Mouse (Mus musculus) embryonic facial prominence, embryonic 13.5 days (tissue): ENCODE results near the gene Nap1l4. TPM values are rescaled to one million over a fixed set of nuclear protein-coding genes. Genes with fewer than 3 reads are reported as not detected.

ENCODE experiments used
- ATAC-seq: fragments of 200-750 bp; cut with Nextera tagmentation; 2 replicates; pipeline ENCODE4 v1.8.0; 2017; ENCODE audit warnings: low read depth; ENCODE audit not compliant: insufficient number of reproducible peaks, insufficient read depth, low FRiP score, low TSS enrichment
- H3K27ac ChIP-seq: fragments of 300-500 bp; sonication (generic); 2 replicates; pipeline ENCODE4 v1.5.1; 2015; ENCODE audit warnings: moderate library complexity, mild to moderate bottlenecking, inconsistent platforms
- H3K27me3 ChIP-seq: fragments of 300-500 bp; sonication (generic); 2 replicates; pipeline ENCODE4 v1.6.1; 2015; ENCODE audit warnings: mild to moderate bottlenecking, inconsistent platforms
- H3K36me3 ChIP-seq: fragments of 300-500 bp; sonication (generic); 2 replicates; pipeline ENCODE4 v1.6.1; 2015; ENCODE audit warnings: mild to moderate bottlenecking, inconsistent platforms
- H3K4me1 ChIP-seq: fragments of 300-500 bp; sonication (generic); 2 replicates; pipeline ENCODE4 v1.6.1; 2015; ENCODE audit warnings: inconsistent platforms
- H3K4me2 ChIP-seq: fragments of 300-500 bp; sonication (generic); 2 replicates; pipeline ENCODE4 v1.6.1; 2015; ENCODE audit warnings: moderate library complexity, mild to moderate bottlenecking, inconsistent platforms
- H3K4me3 ChIP-seq: fragments of 300-500 bp; sonication (generic); 2 replicates; pipeline ENCODE4 v1.5.1; 2015; ENCODE audit warnings: mild to moderate bottlenecking, inconsistent platforms
- H3K9ac ChIP-seq: fragments of 300-500 bp; sonication (generic); 2 replicates; pipeline ENCODE4 v1.6.1; 2015; ENCODE audit warnings: mild to moderate bottlenecking, inconsistent platforms
- H3K9me3 ChIP-seq: fragments of 300-500 bp; sonication (generic); 2 replicates; pipeline ENCODE4 v1.6.1; 2016; ENCODE audit warnings: inconsistent platforms
- WGBS: fragments of 180-500 bp; shearing (Covaris S2); methylation state at CpG from one replicate; pipeline ENCODE4 v1.1.7; 2015; ENCODE audit warnings: mixed read lengths; 5-methylcytosine and 5-hydroxymethylcytosine counted together
- polyA plus RNA-seq: library from polyadenylated mRNA; unstranded; fragments of >200 nt; fragmentation: Nextera tagmentation; extraction: Ambion mirVana; gene quantifications from 2 replicates; pipeline ENCODE4 v1.2.1, GENCODE M21; 2015

The Nap1l4 gene
- polyA plus RNA-seq, 1 experiment from 2014 or later, result 282 TPM

GRCm38 (mm10) chr7:143501643-143502417 lies 47.1 kb downstream of the Nap1l4 start:
- H3K4me3 ChIP-seq, result peak overlapping the region; percentile 49
- no peaks in the 10 kb centered on the region for H3K9me3 ChIP-seq
- no peak overlapping the region for H3K27ac ChIP-seq
- no peak for ATAC-seq
- H3K4me2 ChIP-seq, result peak overlapping the region; percentile 82
- peak overlapping the region; percentile 66 for H3K9ac ChIP-seq
- peaks cover 16% of the 10 kb centered on the region; the same call in 1 of the 2 replicates for H3K4me1 ChIP-seq
- 5% methylated on average over 55 of the region's 55 CpGs for WGBS
- peaks cover 71% of the 10 kb centered on the region for H3K27me3 ChIP-seq
- H3K36me3 ChIP-seq, result no peaks in the 10 kb centered on the region

DNA sequence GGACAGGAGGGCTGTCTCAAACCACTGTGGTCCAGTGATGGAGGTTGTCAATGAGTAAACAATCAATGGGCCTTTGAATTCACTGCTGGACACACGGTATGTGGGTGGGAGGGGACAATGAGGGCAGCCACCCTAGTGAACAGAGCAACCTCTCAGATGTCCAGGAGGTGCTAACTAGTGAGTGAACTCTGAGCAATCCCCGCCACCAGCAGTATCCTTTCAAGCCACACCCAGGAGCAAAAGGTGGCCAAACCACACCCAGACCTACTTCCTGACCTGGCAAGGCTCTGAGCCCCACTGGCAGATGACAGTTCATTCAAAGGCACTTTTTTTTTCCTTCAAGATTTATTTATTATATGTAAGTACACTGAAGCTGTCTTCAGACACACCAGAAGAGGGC lies 48.0 kb downstream of the Nap1l4 start:
- Histone ChIP-seq H3K36me3 (no peaks in the 10 kb centered on the region), H3K4me2 (no peak overlapping the region), H3K27me3 (peaks cover 67% of the 10 kb centered on the region), H3K27ac (no peak overlapping the region), H3K9me3 (no peaks in the 10 kb centered on the region), H3K4me1 (peaks cover 16% of the 10 kb centered on the region; the same call in 1 of the 2 replicates), H3K4me3 (no peak overlapping the region), H3K9ac (no peak overlapping the region)
- WGBS, result 46% methylated on average over 2 of the region's 2 CpGs
- ATAC-seq, result no peak

GRCm38 (mm10) chr7:143498584-143498983 lies 50.3 kb downstream of the Nap1l4 start:
- Histone ChIP-seq H3K36me3 (no peaks in the 10 kb centered on the region), H3K27ac (no peak overlapping the region), H3K9me3 (no peaks in the 10 kb centered on the region), H3K4me1 (peaks cover 16% of the 10 kb centered on the region; the same call in 1 of the 2 replicates), H3K27me3 (peaks cover 50% of the 10 kb centered on the region), H3K4me2 (no peak overlapping the region), H3K4me3 (no peak overlapping the region), H3K9ac (no peak overlapping the region)
- 87% methylated on average over 4 of the region's 4 CpGs for WGBS
- ATAC-seq, result no peak

DNA sequence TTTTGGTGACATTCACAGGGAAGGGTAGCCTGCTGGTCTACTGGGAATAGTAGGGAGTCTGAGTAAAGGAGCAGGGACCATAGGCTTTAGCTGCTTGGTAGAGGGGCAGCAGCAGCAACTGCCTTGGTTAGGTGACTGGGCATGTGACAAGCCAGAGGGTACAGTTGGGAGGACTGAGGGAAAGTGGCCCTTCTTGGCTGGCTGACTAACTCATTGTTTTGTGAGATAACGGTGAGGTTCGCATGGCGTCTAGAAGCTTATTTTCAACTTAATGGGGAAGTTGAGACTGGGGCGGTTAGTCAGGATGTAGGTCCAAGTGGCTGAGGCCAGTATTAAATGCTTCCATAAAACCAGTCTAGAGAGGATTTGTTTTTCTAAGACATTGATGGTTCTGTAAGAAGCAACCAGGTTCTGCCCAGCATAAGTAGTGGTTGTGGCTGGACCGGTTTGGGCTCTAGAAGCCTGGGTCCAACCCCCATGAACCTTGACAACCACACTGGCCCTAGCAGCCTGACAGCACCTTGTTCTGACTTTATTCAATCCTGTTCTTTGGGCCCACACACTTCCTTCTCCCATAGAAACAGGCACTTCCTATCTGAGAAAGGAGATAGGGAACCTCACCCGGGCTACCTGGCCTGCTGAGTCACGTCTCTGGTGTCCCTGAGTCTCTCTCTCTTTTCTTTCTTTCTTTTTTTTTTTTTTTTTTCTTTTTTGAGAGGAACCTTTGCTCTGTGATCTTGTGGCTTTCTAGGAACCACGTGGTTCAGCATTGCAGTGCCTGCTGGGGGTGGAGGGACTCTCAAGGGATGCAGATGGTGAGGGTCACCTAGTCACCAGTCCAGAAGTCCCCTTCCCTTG lies 53.6 kb downstream of the Nap1l4 start:
- Histone ChIP-seq H3K4me1 (0 out of 2 replicates have a peak, but pooled peaks cover 4% of the 10 kb centered on the region), H3K36me3 (no peaks in the 10 kb centered on the region), H3K4me2 (no peak overlapping the region), H3K9ac (no peak overlapping the region), H3K4me3 (no peak overlapping the region), H3K9me3 (no peaks in the 10 kb centered on the region), H3K27ac (no peak overlapping the region), H3K27me3 (peaks cover 20% of the 10 kb centered on the region)
- no peak for ATAC-seq
- WGBS, result 79% methylated on average over 8 of the region's 8 CpGs

DNA sequence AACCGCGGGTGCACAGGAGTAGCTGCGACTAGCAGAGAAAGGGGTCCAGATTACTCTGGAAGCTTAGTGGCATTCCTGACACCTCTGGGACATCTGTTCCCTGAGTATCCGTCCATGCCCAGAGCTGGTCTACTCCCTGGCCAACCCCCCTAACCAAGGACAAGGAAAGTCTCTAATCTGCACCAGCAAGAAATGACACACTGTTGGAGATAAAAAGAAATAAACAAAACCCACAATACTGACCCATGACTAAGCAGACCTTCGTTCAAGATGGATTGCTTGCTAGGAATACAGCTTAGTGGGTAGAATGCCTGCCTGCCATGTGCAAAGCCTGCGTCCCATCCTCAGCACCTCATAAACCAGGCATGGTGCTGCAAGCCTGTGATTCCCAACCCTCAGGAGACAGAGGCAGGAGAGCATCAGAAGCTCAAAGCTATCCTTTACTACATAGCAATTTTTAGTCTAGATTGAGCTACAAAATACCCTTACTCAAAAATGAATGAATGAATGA lies 55.2 kb downstream of the Nap1l4 start:
- 0 out of 2 replicates have a peak, but pooled peaks cover 5% of the 10 kb centered on the region for H3K4me1 ChIP-seq
- peaks cover 13% of the 10 kb centered on the region; the same call in 1 of the 2 replicates for H3K27me3 ChIP-seq
- no peak overlapping the region for H3K4me2 ChIP-seq
- WGBS, result 89% methylated on average over 6 of the region's 6 CpGs
- no peak overlapping the region for H3K9ac ChIP-seq
- H3K9me3 ChIP-seq, result no peaks in the 10 kb centered on the region
- no peak for ATAC-seq
- H3K4me3 ChIP-seq, result no peak overlapping the region
- no peaks in the 10 kb centered on the region for H3K36me3 ChIP-seq
- no peak overlapping the region for H3K27ac ChIP-seq

GRCm38 (mm10) chr7:143489735-143490134 lies 59.2 kb downstream of the Nap1l4 start:
- Histone ChIP-seq H3K4me2 (no peak overlapping the region), H3K9ac (no peak overlapping the region), H3K4me3 (no peak overlapping the region), H3K4me1 (0 out of 2 replicates have a peak, but pooled peaks cover 5% of the 10 kb centered on the region), H3K27ac (no peak overlapping the region), H3K27me3 (peaks cover 12% of the 10 kb centered on the region; the same call in 1 of the 2 replicates), H3K36me3 (no peaks in the 10 kb centered on the region), H3K9me3 (no peaks in the 10 kb centered on the region)
- 80% methylated on average over 6 of the region's 6 CpGs for WGBS
- ATAC-seq, result no peak

GRCm38 (mm10) chr7:143482541-143482940 lies 66.4 kb downstream of the Nap1l4 start:
- Histone ChIP-seq H3K4me1 (0 out of 2 replicates have a peak, but pooled peaks cover 6% of the 10 kb centered on the region), H3K9me3 (no peaks in the 10 kb centered on the region), H3K27me3 (no peaks in the 10 kb centered on the region), H3K4me3 (no peak overlapping the region), H3K27ac (no peak overlapping the region), H3K4me2 (no peak overlapping the region), H3K9ac (no peak overlapping the region), H3K36me3 (no peaks in the 10 kb centered on the region)
- WGBS, result 8% methylated on average over 6 of the region's 6 CpGs
- no peak for ATAC-seq

DNA sequence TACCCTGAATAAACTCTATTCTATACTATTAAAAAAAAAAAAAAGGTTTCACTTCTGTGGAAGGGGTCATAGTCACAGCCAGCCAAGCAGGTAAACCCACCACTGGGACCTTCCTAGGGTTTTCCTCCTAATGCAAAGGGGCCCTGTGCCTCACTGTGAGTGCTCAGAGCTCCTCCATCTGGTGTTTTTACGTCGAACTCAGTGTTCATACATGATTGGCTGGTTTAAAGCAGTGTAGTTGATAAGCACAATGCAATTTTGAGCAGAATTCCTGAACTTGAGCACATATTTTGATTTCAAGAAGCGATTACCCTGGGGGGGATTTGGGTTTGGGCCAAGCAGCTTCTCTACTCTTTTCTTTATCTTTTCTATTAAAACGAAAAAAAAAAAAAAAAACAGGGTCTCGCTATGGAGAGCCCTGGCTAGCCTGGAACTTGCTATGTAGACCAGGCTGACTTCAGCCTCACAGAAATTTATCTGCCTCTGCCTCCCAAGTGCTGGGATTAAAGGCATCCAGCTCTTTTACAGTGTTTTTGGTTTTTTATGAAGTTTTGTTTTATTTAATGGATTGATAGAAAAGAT lies 67.0 kb downstream of the Nap1l4 start:
- no peak overlapping the region for H3K4me2 ChIP-seq
- no peaks in the 10 kb centered on the region for H3K36me3 ChIP-seq
- H3K27me3 ChIP-seq, result no peaks in the 10 kb centered on the region
- no peaks in the 10 kb centered on the region for H3K9me3 ChIP-seq
- no peak overlapping the region for H3K27ac ChIP-seq
- H3K9ac ChIP-seq, result no peak overlapping the region
- no peak overlapping the region for H3K4me3 ChIP-seq
- ATAC-seq, result no peak
- 0 out of 2 replicates have a peak, but pooled peaks cover 6% of the 10 kb centered on the region for H3K4me1 ChIP-seq
- WGBS, result 42% methylated on average over 5 of the region's 5 CpGs

GRCm38 (mm10) chr7:143480498-143480897 lies 68.4 kb downstream of the Nap1l4 start:
- 34% methylated on average over 13 of the region's 13 CpGs for WGBS
- no peaks in the 10 kb centered on the region for H3K9me3 ChIP-seq
- H3K4me3 ChIP-seq, result no peak overlapping the region
- no peaks in the 10 kb centered on the region for H3K27me3 ChIP-seq
- no peak overlapping the region for H3K4me2 ChIP-seq
- 0 out of 2 replicates have a peak, but pooled peaks cover 6% of the 10 kb centered on the region for H3K4me1 ChIP-seq
- no peak overlapping the region for H3K9ac ChIP-seq
- no peaks in the 10 kb centered on the region for H3K36me3 ChIP-seq
- no peak for ATAC-seq
- H3K27ac ChIP-seq, result no peak overlapping the region

DNA sequence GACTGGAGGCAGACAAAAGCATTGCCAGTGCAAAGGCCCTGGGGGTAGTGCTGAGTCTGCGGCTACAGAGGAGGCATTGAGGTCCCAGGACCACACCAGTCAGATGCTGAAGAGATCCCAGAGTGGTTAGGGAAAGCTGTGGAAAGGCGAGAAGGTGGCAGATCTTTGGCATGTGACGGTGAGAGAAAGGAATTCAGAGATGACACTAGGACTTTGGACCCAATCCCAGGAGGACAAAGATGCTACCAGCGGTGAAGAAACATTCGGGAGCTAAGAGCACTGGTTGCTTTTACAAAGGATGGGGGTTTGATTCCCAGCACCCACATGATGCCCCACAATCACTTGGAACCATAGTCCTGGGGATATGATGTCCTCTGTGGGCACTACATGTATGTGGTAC lies 71.1 kb downstream of the Nap1l4 start:
- no peaks in the 10 kb centered on the region for H3K27me3 ChIP-seq
- H3K9ac ChIP-seq, result no peak overlapping the region
- ATAC-seq, result no peak
- no peak overlapping the region for H3K27ac ChIP-seq
- peaks cover 9% of the 10 kb centered on the region; the same call in 1 of the 2 replicates for H3K4me1 ChIP-seq
- H3K4me3 ChIP-seq, result no peak overlapping the region
- WGBS, result 78% methylated on average over 5 of the region's 5 CpGs
- no peaks in the 10 kb centered on the region for H3K9me3 ChIP-seq
- no peaks in the 10 kb centered on the region for H3K36me3 ChIP-seq
- no peak overlapping the region for H3K4me2 ChIP-seq

- WGBS, result 84% methylated on average over 3 of the region's 3 CpGs
These were observed 72.1 kb downstream of the Nap1l4 start for GRCm38 (mm10) chr7:143476702-143477335.

More at GRCm38 (mm10) chr7:143476702-143477335, 72.1 kb downstream of the Nap1l4 start:
- no peaks in the 10 kb centered on the region for H3K27me3 ChIP-seq
- no peak overlapping the region for H3K4me2 ChIP-seq
- ATAC-seq, result no peak
- H3K36me3 ChIP-seq, result no peaks in the 10 kb centered on the region
- H3K4me1 ChIP-seq, result peaks cover 4% of the 10 kb centered on the region; the same call in 1 of the 2 replicates
- H3K4me3 ChIP-seq, result no peak overlapping the region
- H3K9me3 ChIP-seq, result no peaks in the 10 kb centered on the region
- H3K9ac ChIP-seq, result no peak overlapping the region
- no peak overlapping the region for H3K27ac ChIP-seq
